Mouse (Mus musculus) common myeloid progenitor, adult 5-6 weeks (primary cell): ENCODE results near the gene Prm3. TPM values are rescaled to one million over a fixed set of nuclear protein-coding genes. Genes with fewer than 3 reads are reported as not detected.
"Not testable (repeated sequence)": the region's sequence is repeated elsewhere in the genome, so short reads cannot be mapped to it uniquely, and the experiment has no call there.

Source experiments
- ATAC-seq: replicated peaks from 2 replicates; pipeline ENCODE4 v1.8.0; 2016; ENCODE audit warnings: low read depth, mild to moderate bottlenecking, moderate TSS enrichment, inconsistent platforms; ENCODE audit not compliant: poor library complexity, severe bottlenecking
- total RNA-seq: library from RNA; stranded (forward); fragments of 200-1000, 187-1606 nt; gene quantifications from 2 replicates; pipeline ENCODE4 v1.2.3, GENCODE M21; 2017

Prm3 gene
- total RNA-seq, 1 experiment from 2014 or later: not detected

- 0 out of 2 replicates have a peak, but pooled peaks have one; percentile 42 for ATAC-seq
These were observed 15.2 kb upstream of the Prm3 start, which contains the start of gene Prm1 for GRCm38 (mm10) chr16:10805789-10806527. TSS of gene Prm1 (minus strand) at chr16:10805839.

DNA sequence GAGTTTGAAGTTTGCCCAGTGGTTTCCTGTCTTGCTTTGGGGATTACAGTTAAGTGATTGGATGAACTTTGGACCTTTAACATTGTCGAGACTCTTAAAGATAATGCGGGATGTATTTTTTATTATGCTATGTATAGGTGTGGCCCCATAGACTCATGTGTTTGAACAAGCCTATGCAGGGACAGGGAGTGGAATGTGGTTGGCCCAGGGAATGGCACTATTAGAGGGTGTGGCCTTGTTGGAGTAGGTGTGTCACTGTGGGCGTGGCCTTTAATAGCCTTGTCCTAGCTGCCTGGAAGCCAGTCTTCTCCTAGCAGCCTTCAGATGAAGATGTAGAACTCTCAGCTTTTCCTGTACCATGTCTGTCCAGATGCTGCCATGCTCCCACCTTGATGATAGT is 11.7 kb upstream of the Prm3 start:
- not testable (repeated sequence) for ATAC-seq

- ATAC-seq: no peak
These were observed 5.3 kb upstream of the Prm3 start, which contains the start of gene Prm2 for GRCm38 (mm10) chr16:10796034-10796433. TSS of gene Prm2 (minus strand) at chr16:10796134.

DNA sequence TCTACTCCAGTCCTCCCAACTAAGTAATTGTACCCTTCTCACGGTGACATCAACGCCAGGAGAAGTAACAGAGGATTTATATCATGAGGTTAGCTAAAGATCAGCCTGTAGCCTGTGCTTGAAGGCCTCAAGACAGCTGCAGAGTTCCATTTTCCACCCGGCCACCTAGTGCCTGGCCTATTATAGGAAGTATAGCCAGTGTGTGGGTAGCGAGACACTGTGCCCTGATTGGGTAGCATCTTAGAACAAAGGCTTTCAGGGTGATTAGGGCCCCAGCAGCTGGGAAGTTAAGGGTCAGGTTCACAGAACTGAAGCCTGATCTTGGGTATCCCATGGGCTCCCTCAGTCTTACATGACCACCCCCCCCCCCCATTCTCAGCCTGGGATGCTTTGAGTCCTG is 1.8 kb downstream of the Prm3 start:
- no peak for ATAC-seq

DNA sequence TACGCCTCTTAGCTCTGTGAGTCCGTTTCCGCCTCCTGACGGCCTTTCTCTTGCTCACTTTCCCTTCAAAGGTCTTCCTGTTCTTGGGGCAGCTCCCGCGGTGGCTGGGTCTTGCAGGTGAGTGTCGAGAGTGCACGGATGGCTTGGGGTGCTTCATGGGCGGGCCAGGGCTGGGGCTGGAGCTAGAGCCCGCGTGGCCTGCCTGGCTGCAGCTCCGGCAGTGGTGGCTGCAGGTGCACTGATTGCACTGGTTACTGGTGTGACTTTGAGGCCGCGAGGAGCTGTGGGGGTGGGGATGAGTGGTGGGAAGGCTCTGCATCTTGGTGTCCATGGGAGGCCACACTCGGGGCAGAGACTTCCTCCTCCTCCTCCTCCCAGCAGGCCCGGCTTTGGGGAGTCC is 2.4 kb downstream of the Prm3 start, which contains the start of gene Tnp2:
TSS of gene Tnp2 (minus strand) at position 390 of the 400 bp plus-strand sequence.
- no peak for ATAC-seq

DNA sequence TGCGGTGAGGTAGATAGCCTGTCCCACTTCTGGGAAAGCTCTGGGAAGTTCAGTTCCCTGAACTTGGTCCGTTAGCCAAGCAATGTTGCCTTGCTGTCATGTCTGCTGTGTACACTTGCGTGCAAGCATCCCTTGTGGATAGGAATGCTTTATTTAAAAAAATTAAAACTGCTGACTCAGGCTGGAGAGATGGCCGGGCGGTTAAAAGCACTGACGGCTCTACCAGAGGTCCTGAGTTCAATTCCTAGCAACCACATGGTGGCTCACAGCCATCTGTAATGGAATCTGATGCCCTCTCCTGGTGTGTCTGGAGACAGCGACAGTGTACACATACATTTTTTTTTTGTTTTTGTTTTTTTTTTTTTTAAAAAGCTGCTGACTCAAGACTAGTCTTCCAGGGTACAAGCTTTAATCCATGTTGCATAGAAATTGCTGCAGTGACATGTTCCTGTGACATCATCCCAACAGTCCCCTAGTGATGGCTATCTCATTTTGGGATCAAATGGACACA is 3.1 kb downstream of the Prm3 start:
- no peak for ATAC-seq

DNA sequence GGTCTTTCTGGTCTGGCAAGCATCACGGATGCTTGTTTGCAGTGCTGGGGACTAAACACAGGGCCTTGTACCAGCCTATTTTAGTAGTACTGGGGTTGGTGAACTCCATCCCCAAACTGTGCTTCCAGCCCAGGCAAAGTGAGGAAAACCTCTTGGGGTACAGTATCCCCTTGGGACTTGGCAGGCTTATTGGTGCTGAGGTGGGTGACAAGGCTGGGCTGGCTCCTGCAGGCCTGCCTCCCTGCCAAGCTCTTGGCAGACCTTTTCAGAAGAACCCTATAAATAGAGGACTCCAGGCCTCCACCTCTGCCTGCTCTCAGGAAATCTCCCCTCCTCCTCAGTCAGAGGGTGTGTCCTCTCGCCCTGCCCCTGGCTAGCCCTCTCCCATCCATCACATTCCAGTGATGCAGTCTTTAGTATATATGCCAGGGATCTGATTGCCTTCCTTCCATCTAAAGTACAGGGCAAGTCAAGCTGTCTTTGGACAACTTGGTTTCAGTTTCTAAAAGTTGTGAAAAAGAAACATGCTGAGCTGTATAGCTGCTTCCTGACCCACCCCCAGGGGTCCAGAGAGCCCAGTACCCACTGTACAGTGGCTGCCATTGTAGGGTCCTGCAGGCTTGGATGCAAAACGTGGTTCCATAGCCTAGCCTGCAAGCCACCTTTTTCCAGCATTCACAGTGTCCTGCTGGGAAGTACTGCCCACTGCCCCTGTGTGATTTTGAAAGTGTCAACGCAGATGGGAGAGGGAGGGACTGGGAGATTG is 3.7 kb downstream of the Prm3 start:
- no peak for ATAC-seq

- ATAC-seq: peak; percentile 61
These were observed 4.4 kb downstream of the Prm3 start for GRCm38 (mm10) chr16:10786288-10786687.

GRCm38 (mm10) chr16:10785371-10786231 is 5.1 kb downstream of the Prm3 start, which contains the start of gene Socs1:
TSS of gene Socs1 (minus strand) at chr16:10785536.
- peak; percentile 61 for ATAC-seq

DNA sequence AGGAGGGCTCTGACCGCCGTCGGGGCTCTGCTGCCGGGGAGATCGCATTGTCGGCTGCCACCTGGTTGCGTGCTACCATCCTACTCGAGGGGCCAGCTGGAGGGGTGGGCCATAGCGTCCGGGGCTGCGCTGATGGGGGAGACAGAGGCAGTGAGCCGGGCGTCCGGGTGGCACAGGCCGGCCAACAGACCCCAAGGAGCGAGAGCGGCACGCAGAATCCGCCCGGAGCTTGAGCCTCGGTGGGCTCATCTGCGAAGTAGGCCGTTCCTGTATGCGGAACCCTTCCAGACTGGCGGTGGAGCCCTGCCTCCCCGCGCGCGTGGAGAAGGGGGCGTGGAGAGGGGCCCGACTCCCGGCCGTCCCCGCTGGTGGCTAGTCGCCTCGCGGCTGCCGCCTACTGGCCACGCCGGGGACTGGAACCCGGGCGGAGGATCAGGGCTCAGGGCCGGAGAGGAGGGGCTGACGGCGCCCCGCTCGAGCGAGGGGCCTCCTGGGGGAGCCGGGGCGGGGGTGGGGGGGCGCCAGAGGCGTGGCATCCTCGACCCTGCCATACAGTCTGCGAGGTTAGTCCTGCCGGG is 5.8 kb downstream of the Prm3 start:
- ATAC-seq: peak; percentile 46

GRCm38 (mm10) chr16:10783883-10784792 is 6.6 kb downstream of the Prm3 start:
- ATAC-seq: no peak

- ATAC-seq: no peak
These were observed 7.3 kb downstream of the Prm3 start for GRCm38 (mm10) chr16:10783451-10783850.

DNA sequence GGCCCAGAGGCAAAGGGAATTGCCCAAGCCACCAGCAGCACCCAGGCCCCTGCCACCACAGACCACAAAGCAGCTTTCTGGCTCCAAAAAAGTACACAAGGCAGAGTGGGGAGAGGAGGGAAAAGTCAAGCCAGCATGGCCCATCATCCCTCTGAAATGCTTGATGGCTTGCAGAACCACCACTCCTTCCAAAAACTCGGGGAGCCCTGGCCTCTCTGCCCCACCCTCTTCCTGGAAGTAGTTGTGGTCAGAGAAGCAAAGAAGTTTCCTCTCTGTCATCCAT is 7.6 kb downstream of the Prm3 start:
- peak; percentile 12; the same call in 1 of the 2 replicates for ATAC-seq

GRCm38 (mm10) chr16:10782377-10783151 is 8.2 kb downstream of the Prm3 start:
- ATAC-seq: no peak

- ATAC-seq: no peak
These were observed 8.8 kb downstream of the Prm3 start for GRCm38 (mm10) chr16:10781862-10782371.

- no peak for ATAC-seq
These were observed 10.0 kb downstream of the Prm3 start for GRCm38 (mm10) chr16:10780631-10781120.

DNA sequence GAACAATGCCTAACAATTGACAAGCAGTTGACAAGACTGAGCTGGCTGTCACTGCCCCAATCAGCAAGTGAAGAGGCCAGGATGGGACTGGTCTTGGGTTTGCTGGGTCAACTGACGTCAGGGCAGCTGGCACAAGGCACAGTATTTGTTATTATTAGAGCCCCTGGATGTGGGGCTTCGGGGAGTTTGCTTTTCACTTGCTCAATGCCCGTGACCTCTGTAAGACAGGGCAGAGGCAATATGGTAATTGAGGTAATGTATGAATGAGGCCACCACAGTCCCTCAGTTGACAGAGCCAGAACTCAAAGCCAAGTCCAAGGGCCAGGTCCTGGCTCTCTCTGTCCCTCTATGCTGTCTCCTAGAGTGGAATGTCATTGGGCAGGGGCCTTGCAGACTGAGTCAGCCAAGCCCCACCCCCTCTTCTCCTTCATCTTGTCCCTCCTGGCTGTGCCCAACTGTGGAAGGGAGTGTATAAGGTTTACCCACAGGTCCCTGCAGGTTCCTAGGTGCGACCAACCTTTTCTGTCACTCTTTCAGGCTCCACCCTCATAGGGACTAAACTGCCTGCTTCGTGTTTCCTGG is 13.0 kb downstream of the Prm3 start:
- no peak for ATAC-seq
